In genomic region chr13:70654091-70654770, GRCm38 (mm10) we compare ENCODE assay signal across 8 mouse cellular contexts. TPM values are rescaled to one million over a fixed set of nuclear protein-coding genes. Genes with fewer than 3 reads are reported as not detected.
A peak's percentile ranks its signal among the peaks of the same experiment; 100 is the strongest.
DNase-seq lines count a peak whose midpoint lies in the region.

No protein-coding gene starts in this region.

- DNase-seq in embryo, embryonic 10 days (ENCODE audit: low spot score) = peak; percentile 29
- DNase-seq in embryo, embryonic 10.5 days (ENCODE audit: low spot score) = no peak
- peak; percentile 33 for DNase-seq in gastrocnemius, postnatal 14 days
- DNase-seq in kidney, adult 18-20 months = peak; percentile 27
- peak; percentile 29 for DNase-seq in lung, postnatal 25 days (ENCODE audit: low spot score)
- DNase-seq in cerebellum, postnatal 14 days = no peak
- no peak for DNase-seq in frontal cortex, postnatal 36 days (ENCODE audit: low spot score in 2 of 2)
- no peak for DNase-seq in frontal cortex, postnatal 14 days (ENCODE audit: low spot score in 2 of 2)

- intact Hi-C loops in gastrocnemius, postnatal 14 days (cut with DNase I; ENCODE audit: low total_unique reads) = no loop called here

RNA-seq across cellular contexts. Expression of gene Ice1, which starts 16.8 kb away (rescaled TPM):
- total RNA-seq in gastrocnemius, postnatal 14 days (2021) = 10 to 100 TPM; 16.3 to 17.9 TPM

Comparison
In these comparisons a context has a peak if more than half of its experiments do, and no peak if none do; other contexts are left out.
1. DNase-seq: peak in embryo, embryonic 10 days (single experiment), gastrocnemius, postnatal 14 days (single experiment), kidney, adult 18-20 months (single experiment) and lung, postnatal 25 days (single experiment); none in embryo, embryonic 10.5 days (single experiment), cerebellum, postnatal 14 days (0 of 2), frontal cortex, postnatal 36 days (0 of 2) and frontal cortex, postnatal 14 days (0 of 2).